Mouse (Mus musculus): ENCODE data around the gene Gypa.

DNA sequence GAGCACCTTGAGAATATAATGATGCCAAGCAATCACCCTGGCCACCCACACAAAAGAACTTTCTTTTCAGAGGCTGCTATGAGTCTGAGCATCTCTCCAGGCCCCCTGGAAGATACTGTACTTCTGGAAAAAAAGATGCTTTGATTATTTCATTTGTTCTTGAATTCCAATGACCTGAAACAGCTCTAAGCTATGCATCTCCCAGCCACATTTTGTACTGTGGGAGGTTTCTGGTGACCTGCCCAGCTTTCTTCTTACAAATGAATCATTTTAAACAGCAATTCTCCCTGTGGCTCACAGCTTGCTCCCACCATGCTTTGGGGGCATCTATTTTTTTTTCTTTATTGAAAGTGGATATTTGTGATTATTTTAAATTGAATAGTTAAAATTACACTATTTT, 56.9 kb downstream of the Gypa start:
- TF ChIP-seq POLR2A (IDR thresholded peaks at IDR 0.05; ENCODE audit: control insufficient read depth in 1 of 2, insufficient read depth in 1 of 2, low read depth in 1 of 2, low read length in 2 of 2, poor library complexity in 1 of 2): no peak
- no peak for TF ChIP-seq KAT2A (conservative IDR thresholded peaks at IDR 0.05; ENCODE audit: low read depth, low read length)
- no peak for TF ChIP-seq CTCF (IDR thresholded peaks at IDR 0.05 in 2 of 3, conservative IDR thresholded peaks at IDR 0.05 in 1 of 3; ENCODE audit: control insufficient read depth in 1 of 3, insufficient read depth in 1 of 3, low read depth in 2 of 3, low read length in 3 of 3, poor library complexity in 1 of 3, severe bottlenecking in 1 of 3)
- TF ChIP-seq MXI1 (IDR thresholded peaks at IDR 0.05; ENCODE audit: low read depth, low read length): no peak
- no peak for TF ChIP-seq CHD2 (IDR thresholded peaks at IDR 0.05; ENCODE audit: low read length)
- no peak for TF ChIP-seq SMC3 (IDR thresholded peaks at IDR 0.05; ENCODE audit: low read depth, low read length)
- no peak for TF ChIP-seq NRF1 (IDR thresholded peaks at IDR 0.05; ENCODE audit: insufficient read depth, low read depth, low read length, poor library complexity, severe bottlenecking)
- TF ChIP-seq ZC3H11A (IDR thresholded peaks at IDR 0.05; ENCODE audit: low read depth, low read length): no peak
- no peak for TF ChIP-seq CHD1 (IDR thresholded peaks at IDR 0.05; ENCODE audit: low read depth, low read length)
